Comparison of ENCODE assay signal across 8 mouse cellular contexts in genomic region chr4:119421191-119421590, GRCm38 (mm10). TPM values are rescaled to one million over a fixed set of nuclear protein-coding genes. Genes with fewer than 3 reads are reported as not detected.
A peak's percentile ranks its signal among the peaks of the same experiment; 100 is the strongest.
DNase-seq lines count a peak whose midpoint lies in the region; ATAC-seq and TF ChIP-seq lines count a peak whose summit lies in the region.

No protein-coding gene starts in this region.

- peaks cover 22% of the 10 kb centered on the region for H3K4me1 ChIP-seq in embryonic facial prominence, embryonic 10.5 days
- peaks cover 4% of the 10 kb centered on the region for H3K4me1 ChIP-seq in intestine, postnatal 0 days (replicated peaks; ENCODE audit: control insufficient read depth, insufficient read depth, low read length)
- peaks cover 19% of the 10 kb centered on the region for H3K4me1 ChIP-seq in neural tube, embryonic 12.5 days

- H3K4me3 ChIP-seq in embryonic facial prominence, embryonic 10.5 days = peak overlapping the region; percentile 85
- peak overlapping the region; percentile 71 for H3K4me3 ChIP-seq in intestine, postnatal 0 days (ENCODE audit: low read depth, low read length)
- peak overlapping the region; percentile 65 for H3K4me3 ChIP-seq in neural tube, embryonic 12.5 days

- peak overlapping the region; percentile 90; the same call in 1 of the 2 replicates for H3K27ac ChIP-seq in embryonic facial prominence, embryonic 10.5 days (replicated peaks)
- H3K27ac ChIP-seq in intestine, postnatal 0 days (ENCODE audit: low read depth, low read length) = peak overlapping the region; percentile 65; the same call in 1 of the 2 replicates
- no peak overlapping the region for H3K27ac ChIP-seq in neural tube, embryonic 12.5 days

- no peaks in the 10 kb centered on the region for H3K9me3 ChIP-seq in embryonic facial prominence, embryonic 10.5 days
- no peaks in the 10 kb centered on the region for H3K9me3 ChIP-seq in intestine, postnatal 0 days (ENCODE audit: control insufficient read depth)
- H3K9me3 ChIP-seq in neural tube, embryonic 12.5 days = no peaks in the 10 kb centered on the region

- peaks cover 23% of the 10 kb centered on the region; the same call in 1 of the 2 replicates for H3K27me3 ChIP-seq in embryonic facial prominence, embryonic 10.5 days (replicated peaks; ENCODE audit: low read depth, poor library complexity, severe bottlenecking)
- H3K27me3 ChIP-seq in intestine, postnatal 0 days (replicated peaks; ENCODE audit: control insufficient read depth, insufficient read depth, low read length) = no peaks in the 10 kb centered on the region
- H3K27me3 ChIP-seq in neural tube, embryonic 12.5 days (replicated peaks) = no peaks in the 10 kb centered on the region

- WGBS in embryonic facial prominence, embryonic 10.5 days = 85% methylated on average over 3 of the region's 3 CpGs
- 16% methylated on average over 3 of the region's 3 CpGs for WGBS in intestine, postnatal 0 days
- WGBS in neural tube, embryonic 12.5 days = 74% methylated on average over 3 of the region's 3 CpGs

- 0 out of 2 replicates have a peak overlapping the region, but pooled peaks have one; percentile 85 for H3K9ac ChIP-seq in intestine, postnatal 0 days (ENCODE audit: low read depth, low read length)
- H3K9ac ChIP-seq in neural tube, embryonic 12.5 days = peak overlapping the region; percentile 77

- H3K4me2 ChIP-seq in intestine, postnatal 0 days (replicated peaks; ENCODE audit: low read depth) = peak overlapping the region; percentile 87
- peak overlapping the region; percentile 88 for H3K4me2 ChIP-seq in neural tube, embryonic 12.5 days (replicated peaks)

- DNase-seq in kidney, adult 9 months = peak; percentile 43
- no peak for DNase-seq in kidney, postnatal 4 days
- DNase-seq in embryonic facial prominence, embryonic 10.5 days (ENCODE audit: low spot score) = no peak
- no peak for DNase-seq in gastrocnemius, postnatal 4 days (ENCODE audit: low spot score in 2 of 2)
- DNase-seq in gastrocnemius, postnatal 25 days = no peak
- DNase-seq in layer of hippocampus, adult 9-11 months = no peak

- TF ChIP-seq CTCF in intestine, postnatal 0 days (IDR thresholded peaks at IDR 0.05; ENCODE audit: low read depth) = no peak

- ATAC-seq in intestine, postnatal 0 days = no peak
- no peak for ATAC-seq in neural tube, embryonic 12.5 days (ENCODE audit: low FRiP score, low read depth)

- H3K36me3 ChIP-seq in embryonic facial prominence, embryonic 10.5 days (replicated peaks) = peaks cover 24% of the 10 kb centered on the region
- H3K36me3 ChIP-seq in intestine, postnatal 0 days (ENCODE audit: control insufficient read depth, insufficient read depth) = peaks cover 7% of the 10 kb centered on the region; the same call in 1 of the 2 replicates
- no peaks in the 10 kb centered on the region for H3K36me3 ChIP-seq in neural tube, embryonic 12.5 days

RNA-seq across cellular contexts. Expression of gene Ppcs, which starts 1.0 kb away (rescaled TPM):
- 33.2 and 35.3 TPM in 2 replicates for polyA plus RNA-seq in embryonic facial prominence, embryonic 10.5 days (2016; fragmentation: Nextera tagmentation; extraction: Ambion mirVana)
- polyA plus RNA-seq in intestine, postnatal 0 days (2015; fragmentation: Nextera tagmentation; extraction: Ambion mirVana) = 83.9 and 92.5 TPM in 2 replicates
- polyA plus RNA-seq in neural tube, embryonic 12.5 days (2016; fragmentation: Nextera tagmentation; extraction: Ambion mirVana) = 20.9 and 22.7 TPM in 2 replicates
- total RNA-seq in gastrocnemius, postnatal 4 days (2021) = 1 to 10 TPM; 5.7 to 6.0 TPM
- total RNA-seq in gastrocnemius, postnatal 25 days (2021) = 1 to 10 TPM; 5.1 to 5.2 TPM

RNA-seq across cellular contexts. Expression of gene Zmynd12, which starts 1.4 kb away (rescaled TPM):
- polyA plus RNA-seq in embryonic facial prominence, embryonic 10.5 days (2016; fragmentation: Nextera tagmentation; extraction: Ambion mirVana) = 0.15 and 0.36 TPM in 2 replicates
- 0.52 and 0.59 TPM in 2 replicates for polyA plus RNA-seq in intestine, postnatal 0 days (2015; fragmentation: Nextera tagmentation; extraction: Ambion mirVana)
- polyA plus RNA-seq in neural tube, embryonic 12.5 days (2016; fragmentation: Nextera tagmentation; extraction: Ambion mirVana) = 0.13 and 0.55 TPM in 2 replicates
- total RNA-seq in gastrocnemius, postnatal 4 days (2021) = not detected
- total RNA-seq in gastrocnemius, postnatal 25 days (2021) = not detected

RNA-seq across cellular contexts. Expression of gene Ccdc30, which starts 5.9 kb away (rescaled TPM):
- polyA plus RNA-seq in embryonic facial prominence, embryonic 10.5 days (2016; fragmentation: Nextera tagmentation; extraction: Ambion mirVana) = 5.1 and 6.4 TPM in 2 replicates
- 0.64 and 1.3 TPM in 2 replicates for polyA plus RNA-seq in intestine, postnatal 0 days (2015; fragmentation: Nextera tagmentation; extraction: Ambion mirVana)
- polyA plus RNA-seq in neural tube, embryonic 12.5 days (2016; fragmentation: Nextera tagmentation; extraction: Ambion mirVana) = 14.9 and 15.1 TPM in 2 replicates
- under 1 TPM; 0.44 to 0.61 TPM for total RNA-seq in gastrocnemius, postnatal 4 days (2021)
- total RNA-seq in gastrocnemius, postnatal 25 days (2021) = under 1 TPM in 1 of 2 experiments, not detected in 1; 0.11 TPM
